Mouse (Mus musculus): ENCODE data around the gene Six2.

DNA sequence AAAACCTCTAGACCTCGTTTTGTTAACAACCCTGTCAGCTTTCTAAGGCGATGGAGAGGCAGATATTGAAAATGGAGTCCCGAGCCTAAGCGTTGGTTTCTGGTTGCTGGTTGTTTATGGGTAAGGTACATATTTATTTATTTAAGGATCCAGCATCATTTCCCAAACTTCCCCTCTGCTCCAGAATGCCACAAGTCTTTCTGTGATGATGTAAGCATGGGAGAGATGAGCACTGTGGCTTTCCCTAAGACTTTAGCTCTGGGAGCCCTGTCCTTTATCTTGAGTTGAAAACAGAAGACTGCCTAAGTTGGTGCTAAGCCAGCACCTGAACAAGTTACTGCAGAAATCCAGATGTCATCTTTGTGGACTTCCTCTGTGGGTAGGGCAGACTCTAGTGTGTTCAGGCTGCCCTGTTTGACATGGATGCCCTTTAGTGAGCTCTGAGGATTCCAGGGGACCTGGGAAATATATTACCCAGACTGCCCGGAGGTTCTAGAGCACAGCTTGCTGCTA lies 1.8 kb upstream of the Six2 start:
- TF ChIP-seq CTCF (IDR thresholded peaks at IDR 0.05; ENCODE audit: control insufficient read depth, insufficient read depth, insufficient replicate concordance, low read depth, low read length) = no peak
- no peak for TF ChIP-seq POLR2A (IDR thresholded peaks at IDR 0.05; ENCODE audit: control insufficient read depth, low read depth, low read length)

Measured in testis, adult 2 months (tissue).